Mouse (Mus musculus) midbrain, embryonic 14.5 days (tissue): ENCODE measurements at regions not wholly inside any gene's neighbourhood (a gene's known extent, or its start where the extent isn't known, plus 50 kb on each side); places are given as distances from the start of the nearest gene placed in this dataset.

Source experiments
- ATAC-seq: fragments of 200-750 bp; cut with Nextera tagmentation; 2 replicates; pipeline ENCODE4 v1.8.0; 2017; ENCODE audit warnings: moderate number of reproducible peaks, moderate library complexity; ENCODE audit not compliant: low FRiP score, low TSS enrichment
- DNase-seq: peaks from one replicate; pipeline ENCODE4 v3.0.0-alpha.2; 2015
- H3K27ac ChIP-seq: fragments of 300-500 bp; sonication (generic); replicated peaks from 2 replicates; pipeline ENCODE4 v1.5.1; 2014; ENCODE audit warnings: mild to moderate bottlenecking, low read depth, low read length, moderate library complexity
- H3K27me3 ChIP-seq: fragments of 300-500 bp; sonication (generic); 2 replicates; pipeline ENCODE4 v1.6.1; 2014; ENCODE audit warnings: low read length, control low read depth, mixed read lengths; ENCODE audit not compliant: control insufficient read depth, insufficient read depth
- H3K36me3 ChIP-seq: fragments of 300-500 bp; sonication (generic); 2 replicates; pipeline ENCODE4 v1.6.1; 2014; ENCODE audit warnings: low read length, control low read depth; ENCODE audit not compliant: control insufficient read depth, insufficient read depth
- H3K4me1 ChIP-seq: fragments of 300-500 bp; sonication (generic); 2 replicates; pipeline ENCODE4 v1.6.1; 2014; ENCODE audit warnings: mild to moderate bottlenecking, antibody characterized with exemption, low read length, control low read depth; ENCODE audit not compliant: control insufficient read depth, insufficient read depth
- H3K4me2 ChIP-seq: fragments of 300-500 bp; sonication (generic); 2 replicates; pipeline ENCODE4 v1.6.1; 2014; ENCODE audit warnings: mild to moderate bottlenecking, low read length, moderate library complexity
- H3K4me3 ChIP-seq: fragments of 300-500 bp; sonication (generic); replicated peaks from 2 replicates; pipeline ENCODE4 v1.5.1; 2014; ENCODE audit warnings: low read depth, low read length
- H3K9ac ChIP-seq: fragments of 300-500 bp; sonication (generic); replicated peaks from 2 replicates; pipeline ENCODE4 v1.6.1; 2014; ENCODE audit warnings: mild to moderate bottlenecking, low read length, moderate library complexity
- H3K9me3 ChIP-seq: fragments of 300-500 bp; sonication (generic); 2 replicates; pipeline ENCODE4 v1.6.1; 2016; ENCODE audit warnings: low read length, control low read depth, mixed read lengths; ENCODE audit not compliant: control insufficient read depth
- WGBS: fragments of 180-500 bp; shearing (Covaris S2); extraction: QIAGEN DNeasy Blood & Tissue Kit; methylation state at CpG from one replicate; pipeline ENCODE4 v1.1.7; 2014; 5-methylcytosine and 5-hydroxymethylcytosine counted together

DNA sequence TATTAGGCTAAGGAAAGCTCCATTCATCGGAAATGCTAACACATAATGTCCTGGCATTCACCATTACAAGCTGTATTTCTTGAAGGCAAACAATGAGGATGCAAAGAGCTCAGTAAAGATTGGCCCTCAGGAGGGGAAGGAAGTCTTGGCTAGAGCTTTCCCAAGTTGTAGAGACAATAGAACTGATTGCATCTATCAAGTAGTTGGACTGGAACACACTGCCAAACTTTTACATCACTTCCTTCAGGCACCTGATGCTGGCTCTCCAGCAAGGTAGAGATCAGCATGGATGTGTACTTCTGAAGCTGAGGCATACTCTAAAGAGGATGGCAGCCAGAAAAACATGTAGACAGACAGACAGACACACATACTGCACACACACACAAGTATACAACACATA, 234.9 kb upstream of the Tbl1xr1 start:
- Histone ChIP-seq H3K4me3 (no peak overlapping the region), H3K27ac (no peak overlapping the region), H3K9me3 (no peaks in the 10 kb centered on the region), H3K4me1 (0 out of 2 replicates have a peak, but pooled peaks cover 2% of the 10 kb centered on the region), H3K36me3 (no peaks in the 10 kb centered on the region), H3K4me2 (no peak overlapping the region), H3K27me3 (no peaks in the 10 kb centered on the region), H3K9ac (no peak overlapping the region)
- 34% methylated on average over 1 of the region's 1 CpGs for WGBS
- DNase-seq = no peak
- ATAC-seq = no peak

DNA sequence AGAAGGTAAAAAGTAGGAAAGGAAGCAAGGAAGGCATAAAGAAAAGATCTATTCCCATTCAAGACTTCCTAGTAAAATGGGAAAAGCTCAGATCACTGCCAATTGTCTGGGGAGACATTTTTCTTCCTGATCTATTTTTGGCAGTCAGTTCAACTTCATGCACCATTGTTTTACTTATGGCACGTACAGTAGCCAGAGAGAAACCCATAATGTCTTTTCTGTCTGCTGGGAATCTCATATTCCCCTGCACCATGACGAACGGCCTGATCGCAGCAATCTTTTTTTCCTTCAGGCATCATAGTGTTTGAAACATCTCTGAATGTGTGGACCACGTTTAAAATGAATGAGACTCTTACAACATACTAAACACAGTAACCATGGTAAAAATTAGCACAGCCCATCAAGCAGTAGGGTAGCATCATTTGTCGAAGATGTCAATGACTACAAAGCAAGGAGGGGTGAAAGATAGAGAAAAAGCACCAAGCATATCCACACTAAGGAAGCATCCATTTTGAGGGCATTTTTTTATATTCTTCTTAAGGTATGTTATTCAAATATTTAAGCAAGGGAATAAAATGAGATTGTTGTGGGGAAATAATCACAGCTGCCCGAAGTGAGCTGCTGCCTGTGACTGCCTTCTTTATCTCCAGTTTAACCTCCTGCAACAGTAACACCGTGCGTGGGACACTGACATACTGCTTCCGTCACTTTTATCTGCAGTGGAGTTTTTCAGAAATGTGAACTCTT, 233.7 kb upstream of the Tbl1xr1 start:
- 62% methylated on average over 10 of the region's 10 CpGs for WGBS
- Histone ChIP-seq H3K27me3 (no peaks in the 10 kb centered on the region), H3K4me2 (no peak overlapping the region), H3K9me3 (no peaks in the 10 kb centered on the region), H3K4me1 (0 out of 2 replicates have a peak, but pooled peaks cover 2% of the 10 kb centered on the region), H3K36me3 (no peaks in the 10 kb centered on the region), H3K4me3 (no peak overlapping the region), H3K9ac (no peak overlapping the region), H3K27ac (no peak overlapping the region)
- DNase-seq (no peak), ATAC-seq (no peak)

DNA sequence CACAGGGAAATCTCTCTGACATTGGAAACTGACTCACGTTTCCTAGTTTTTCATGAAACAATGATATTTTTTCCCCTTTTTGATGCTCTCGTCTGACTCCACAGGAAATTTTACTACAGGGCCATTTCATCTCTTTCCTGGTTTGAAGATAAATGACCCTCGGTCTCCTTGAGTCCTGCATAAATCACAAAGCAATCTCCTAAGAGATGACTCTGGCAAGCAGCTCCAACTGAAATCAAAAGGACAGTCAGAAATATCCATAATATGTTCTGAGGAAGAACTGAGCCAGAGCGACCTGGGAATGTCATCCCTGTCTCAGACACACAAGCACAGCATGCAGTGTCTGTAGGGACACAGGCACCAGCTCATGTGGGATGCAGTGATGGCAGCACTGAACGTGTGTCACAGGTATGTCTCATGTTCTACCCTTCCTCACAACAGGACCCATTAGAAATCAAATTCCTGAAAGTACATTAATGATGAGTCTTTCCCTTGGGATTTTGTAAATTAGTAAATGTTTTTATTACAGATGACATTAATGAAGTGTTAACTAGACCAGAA, 233.1 kb upstream of the Tbl1xr1 start:
- H3K9me3 ChIP-seq = no peaks in the 10 kb centered on the region
- DNase-seq (no peak), ATAC-seq (no peak)
- no peak overlapping the region for H3K27ac ChIP-seq
- 75% methylated on average over 5 of the region's 5 CpGs for WGBS
- H3K4me2 ChIP-seq = no peak overlapping the region
- H3K27me3 ChIP-seq = no peaks in the 10 kb centered on the region
- 0 out of 2 replicates have a peak, but pooled peaks cover 2% of the 10 kb centered on the region for H3K4me1 ChIP-seq
- H3K9ac ChIP-seq = no peak overlapping the region
- no peak overlapping the region for H3K4me3 ChIP-seq
- no peaks in the 10 kb centered on the region for H3K36me3 ChIP-seq

DNA sequence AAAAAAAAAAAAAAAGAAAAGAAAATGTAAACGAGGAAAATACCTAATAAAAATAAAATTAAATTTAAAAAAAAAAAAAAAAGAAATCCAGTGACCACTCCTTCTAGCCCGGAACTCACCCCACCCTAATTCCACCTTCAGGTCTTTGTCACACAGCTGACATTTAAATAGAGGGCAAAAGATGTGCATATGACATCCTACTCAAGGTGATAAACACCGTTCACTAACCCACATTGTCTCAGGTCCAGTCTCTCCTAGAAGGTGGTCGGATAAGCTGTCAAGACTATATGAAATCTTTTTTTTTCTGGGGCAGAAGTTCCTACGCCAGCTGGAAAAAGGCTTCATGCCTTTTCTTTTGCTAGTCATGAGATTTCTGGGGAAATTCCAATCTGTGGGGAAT, 226.6 kb upstream of the Tbl1xr1 start:
- no peak for DNase-seq
- 87% methylated on average over 5 of the region's 5 CpGs for WGBS
- no peaks in the 10 kb centered on the region for H3K27me3 ChIP-seq
- ATAC-seq = no peak
- no peak overlapping the region for H3K27ac ChIP-seq
- no peaks in the 10 kb centered on the region for H3K4me1 ChIP-seq
- no peak overlapping the region for H3K4me2 ChIP-seq
- H3K36me3 ChIP-seq = no peaks in the 10 kb centered on the region
- no peak overlapping the region for H3K9ac ChIP-seq
- no peaks in the 10 kb centered on the region for H3K9me3 ChIP-seq
- no peak overlapping the region for H3K4me3 ChIP-seq

DNA sequence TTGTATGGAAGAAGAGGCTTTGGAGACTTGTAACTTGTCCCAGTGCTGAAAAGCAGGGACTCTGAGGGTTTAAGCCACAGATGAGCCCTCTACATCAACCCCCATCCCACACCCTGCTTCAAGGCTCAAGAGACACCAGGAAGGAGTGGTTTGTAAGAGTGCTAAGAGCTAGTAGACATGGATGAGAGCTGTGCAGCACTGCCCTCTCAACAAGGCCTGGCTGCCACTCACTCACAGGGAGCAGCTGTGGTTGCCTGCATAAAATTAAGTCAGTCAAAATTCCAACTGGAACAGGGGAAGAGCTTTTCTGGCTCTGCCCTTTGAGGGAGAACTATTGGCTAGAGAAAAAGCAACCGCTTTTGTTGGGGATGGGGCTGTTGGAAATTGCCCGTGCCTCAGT, 225.5 kb upstream of the Tbl1xr1 start:
- Histone ChIP-seq H3K36me3 (no peaks in the 10 kb centered on the region), H3K9me3 (no peaks in the 10 kb centered on the region), H3K9ac (no peak overlapping the region), H3K27ac (no peak overlapping the region), H3K4me2 (no peak overlapping the region), H3K27me3 (no peaks in the 10 kb centered on the region), H3K4me3 (no peak overlapping the region), H3K4me1 (no peaks in the 10 kb centered on the region)
- peak; percentile 5 for DNase-seq
- ATAC-seq = no peak
- WGBS = 95% methylated on average over 2 of the region's 2 CpGs

DNA sequence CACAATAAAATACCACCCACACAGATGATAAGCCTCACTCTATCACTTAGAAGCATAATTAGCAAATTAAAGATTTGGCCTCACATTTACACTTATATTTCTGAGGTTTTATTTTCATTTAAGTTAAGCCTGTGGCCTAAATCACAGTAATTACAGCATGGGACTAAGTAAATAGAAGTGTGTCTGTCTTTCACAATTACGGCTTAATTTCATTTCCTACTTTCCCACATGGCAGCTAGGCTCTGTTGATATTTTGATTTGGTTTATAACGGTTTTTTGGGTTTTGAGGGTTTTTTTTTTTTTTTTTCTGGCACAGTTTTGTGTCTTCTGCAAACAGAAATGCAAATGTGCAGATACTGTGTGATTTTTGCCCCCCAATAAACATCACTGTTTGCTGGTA, 222.1 kb upstream of the Tbl1xr1 start:
- DNase-seq = no peak
- 81% methylated on average over 2 of the region's 2 CpGs for WGBS
- Histone ChIP-seq H3K4me2 (no peak overlapping the region), H3K9ac (no peak overlapping the region), H3K27ac (no peak overlapping the region), H3K27me3 (no peaks in the 10 kb centered on the region), H3K9me3 (no peaks in the 10 kb centered on the region), H3K36me3 (no peaks in the 10 kb centered on the region), H3K4me3 (no peak overlapping the region), H3K4me1 (no peaks in the 10 kb centered on the region)
- no peak for ATAC-seq

DNA sequence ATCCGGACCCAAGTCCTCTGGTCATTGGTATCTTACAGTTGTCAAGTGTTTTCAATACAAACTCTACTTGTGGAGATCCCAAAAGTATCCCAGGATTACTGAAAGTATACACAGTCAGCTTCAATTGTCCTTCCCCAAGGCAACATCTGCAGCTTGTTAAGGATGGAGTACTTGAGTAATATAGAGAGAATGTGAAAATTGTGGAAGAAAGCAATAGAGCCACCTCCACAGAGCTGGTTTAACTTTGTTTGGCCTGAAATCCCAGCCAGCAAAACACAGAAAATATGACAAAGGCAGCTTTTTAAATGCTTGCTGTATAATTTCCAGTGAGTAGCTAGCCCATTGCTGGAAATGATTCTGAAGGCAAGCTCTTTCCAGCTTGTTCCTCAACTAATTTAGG, 217.0 kb upstream of the Tbl1xr1 start:
- Histone ChIP-seq H3K4me3 (no peak overlapping the region), H3K27me3 (no peaks in the 10 kb centered on the region), H3K4me1 (no peaks in the 10 kb centered on the region), H3K9ac (no peak overlapping the region), H3K9me3 (no peaks in the 10 kb centered on the region), H3K27ac (no peak overlapping the region), H3K4me2 (no peak overlapping the region), H3K36me3 (no peaks in the 10 kb centered on the region)
- 87% methylated on average over 1 of the region's 1 CpGs for WGBS
- no peak for DNase-seq
- no peak for ATAC-seq

DNA sequence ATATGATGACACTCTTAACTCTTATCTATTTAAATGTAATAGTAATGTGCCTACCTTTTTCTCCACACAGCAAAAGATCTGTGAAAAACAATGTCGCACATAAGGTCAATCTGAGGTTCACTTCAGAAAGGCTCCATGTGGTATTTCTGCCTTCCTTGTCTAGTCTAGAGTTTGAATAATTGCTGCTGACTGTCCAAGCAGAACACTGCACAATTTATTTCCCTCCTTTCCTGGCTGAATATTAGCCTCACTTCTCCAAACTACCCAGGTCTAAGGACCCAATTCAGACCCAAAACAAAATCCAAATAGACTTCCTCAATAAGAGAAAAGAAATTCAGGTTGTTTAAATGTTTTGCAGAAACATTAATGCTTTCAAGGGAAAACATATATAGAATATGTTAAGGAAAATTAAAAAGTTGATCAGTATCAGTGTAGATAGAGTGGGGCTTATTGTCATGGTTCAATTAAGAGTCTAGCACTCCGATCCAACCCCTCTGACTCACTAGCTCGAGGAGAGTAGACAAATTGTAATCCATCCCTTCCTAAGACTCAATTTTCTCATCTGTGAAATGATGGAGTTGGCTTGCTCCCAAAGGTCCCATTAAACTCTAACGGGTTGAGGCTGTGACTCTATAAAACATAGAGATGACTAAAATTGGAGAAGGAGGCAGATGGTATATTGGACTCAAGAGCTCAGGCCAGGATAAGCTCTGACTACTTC, 215.4 kb upstream of the Tbl1xr1 start:
- WGBS = 77% methylated on average over 4 of the region's 4 CpGs
- no peak for DNase-seq
- no peak for ATAC-seq

DNA sequence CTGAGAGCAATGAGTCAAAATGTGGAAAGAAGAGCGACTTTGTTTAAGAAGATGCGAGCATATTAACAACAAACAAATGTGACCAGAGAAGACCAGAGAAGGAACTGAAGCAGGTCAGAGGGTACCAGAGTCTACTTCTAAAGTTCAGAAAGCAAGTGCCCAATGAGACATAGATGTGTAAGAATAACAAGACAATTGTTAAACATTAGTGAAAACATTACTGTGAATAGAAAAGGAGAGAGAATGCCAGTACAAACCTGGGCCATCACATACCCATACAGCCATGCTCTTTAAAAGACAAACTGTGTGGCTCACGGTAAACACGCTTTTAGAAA, 214.8 kb upstream of the Tbl1xr1 start:
- no peak overlapping the region for H3K4me2 ChIP-seq
- no peak overlapping the region for H3K27ac ChIP-seq
- no peaks in the 10 kb centered on the region for H3K36me3 ChIP-seq
- H3K27me3 ChIP-seq = no peaks in the 10 kb centered on the region
- ATAC-seq = no peak
- H3K9me3 ChIP-seq = no peaks in the 10 kb centered on the region
- 98% methylated on average over 4 of the region's 4 CpGs for WGBS
- no peak overlapping the region for H3K4me3 ChIP-seq
- H3K4me1 ChIP-seq = no peaks in the 10 kb centered on the region
- DNase-seq = no peak
- H3K9ac ChIP-seq = no peak overlapping the region

More for the DNA sequence above, 215.4 kb upstream of the Tbl1xr1 start:
- H3K4me2 ChIP-seq = no peak overlapping the region
- H3K27ac ChIP-seq = no peak overlapping the region
- H3K36me3 ChIP-seq = no peaks in the 10 kb centered on the region
- no peaks in the 10 kb centered on the region for H3K4me1 ChIP-seq
- H3K4me3 ChIP-seq = no peak overlapping the region
- no peak overlapping the region for H3K9ac ChIP-seq
- no peaks in the 10 kb centered on the region for H3K9me3 ChIP-seq
- no peaks in the 10 kb centered on the region for H3K27me3 ChIP-seq
